Mouse (Mus musculus) heart, embryonic 15.5 days (tissue): ENCODE results near the gene AC131692.1. TPM values are rescaled to one million over a fixed set of nuclear protein-coding genes. Genes with fewer than 3 reads are reported as not detected.
"Not testable (repeated sequence)": the region's sequence is repeated elsewhere in the genome, so short reads cannot be mapped to it uniquely, and the experiment has no call there.

ENCODE experiments used
- ATAC-seq: fragments of 200-750 bp; cut with Nextera tagmentation; replicated peaks from 2 replicates; pipeline ENCODE4 v1.8.0; 2017; ENCODE audit warnings: low read depth, moderate TSS enrichment; ENCODE audit not compliant: insufficient number of reproducible peaks, insufficient read depth, low FRiP score
- H3K27ac ChIP-seq: fragments of 300-500 bp; sonication (generic); 2 replicates; pipeline ENCODE4 v1.5.1; 2015; ENCODE audit warnings: mild to moderate bottlenecking, inconsistent platforms
- H3K27me3 ChIP-seq: fragments of 300-500 bp; sonication (generic); 2 replicates; pipeline ENCODE4 v1.6.1; 2015; ENCODE audit warnings: inconsistent platforms
- H3K36me3 ChIP-seq: fragments of 300-500 bp; sonication (generic); 2 replicates; pipeline ENCODE4 v1.6.1; 2015; ENCODE audit warnings: mild to moderate bottlenecking, inconsistent platforms
- H3K4me1 ChIP-seq: fragments of 300-500 bp; sonication (generic); replicated peaks from 2 replicates; pipeline ENCODE4 v1.6.1; 2015; ENCODE audit warnings: inconsistent platforms
- H3K4me2 ChIP-seq: fragments of 300-500 bp; sonication (generic); 2 replicates; pipeline ENCODE4 v1.6.1; 2015; ENCODE audit warnings: inconsistent platforms, mild to moderate bottlenecking, moderate library complexity
- H3K4me3 ChIP-seq: fragments of 300-500 bp; sonication (generic); 2 replicates; pipeline ENCODE4 v1.5.1; 2015; ENCODE audit warnings: mild to moderate bottlenecking, inconsistent platforms
- H3K9ac ChIP-seq: fragments of 300-500 bp; sonication (generic); 2 replicates; pipeline ENCODE4 v1.6.1; 2015; ENCODE audit warnings: mild to moderate bottlenecking, inconsistent platforms
- H3K9me3 ChIP-seq: fragments of 300-500 bp; sonication (generic); replicated peaks from 2 replicates; pipeline ENCODE4 v1.6.1; 2016; ENCODE audit warnings: inconsistent platforms
- WGBS: fragments of 180-500 bp; shearing (Covaris S2); methylation state at CpG from one replicate; pipeline ENCODE4 v1.1.7; 2015; ENCODE audit warnings: mixed read lengths; 5-methylcytosine and 5-hydroxymethylcytosine counted together
- polyA plus RNA-seq: library from polyadenylated mRNA; unstranded; fragments of >200 nt; fragmentation: Nextera tagmentation; extraction: Ambion mirVana; gene quantifications from 2 replicates; pipeline ENCODE4 v1.2.1, GENCODE M21; 2015

AC131692.1 gene
- polyA plus RNA-seq, 1 experiment from 2014 or later: 0.20 TPM

DNA sequence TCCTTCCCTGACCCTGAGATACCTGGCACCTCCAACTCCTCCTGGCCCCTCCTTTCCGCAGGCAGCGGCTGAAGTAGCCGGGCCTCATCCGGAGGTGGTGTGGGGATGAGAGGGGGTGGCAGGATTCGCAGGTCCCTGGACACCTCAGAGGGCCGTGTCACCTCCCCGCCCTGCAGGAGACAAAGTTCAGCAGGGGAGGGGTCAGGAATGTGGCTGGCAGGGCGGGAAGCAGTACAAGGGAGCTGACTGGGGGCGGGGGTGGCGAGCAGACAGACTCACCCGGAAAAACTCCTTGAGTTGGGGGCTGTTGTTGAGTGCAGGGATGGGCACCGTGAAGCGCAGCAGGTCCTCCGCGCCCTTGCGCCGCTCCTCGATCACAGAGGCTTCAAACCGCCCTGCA is 27.5 kb downstream of the AC131692.1 start:
- no peak overlapping the region for H3K27ac ChIP-seq
- no peak overlapping the region for H3K4me2 ChIP-seq
- H3K36me3 ChIP-seq: 0 out of 2 replicates have a peak, but pooled peaks cover 3% of the 10 kb centered on the region
- no peak overlapping the region for H3K4me3 ChIP-seq
- 32% methylated on average over 19 of the region's 19 CpGs for WGBS
- H3K27me3 ChIP-seq: no peaks in the 10 kb centered on the region
- H3K9ac ChIP-seq: no peak overlapping the region
- no peaks in the 10 kb centered on the region for H3K9me3 ChIP-seq
- no peak for ATAC-seq
- peaks cover 15% of the 10 kb centered on the region for H3K4me1 ChIP-seq

DNA sequence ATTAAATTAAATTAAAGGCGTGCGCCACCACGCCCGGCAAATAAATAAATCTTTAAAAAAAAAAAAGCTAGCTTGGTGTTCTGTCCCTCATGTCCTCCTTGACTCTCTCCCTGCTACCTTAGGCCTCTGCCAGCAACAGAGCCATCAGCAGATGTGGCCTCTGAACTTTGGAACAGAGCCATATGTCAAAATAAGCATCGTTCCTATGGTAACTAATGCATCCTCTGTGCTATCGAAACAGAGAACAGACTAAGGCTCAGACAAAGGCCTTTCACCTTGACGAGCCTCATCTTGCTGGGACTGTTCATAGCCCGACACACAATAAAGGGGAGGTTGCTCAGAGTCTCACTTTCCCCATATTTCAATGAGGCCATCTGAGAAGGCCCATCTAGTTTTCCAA is 29.1 kb downstream of the AC131692.1 start:
- H3K9me3 ChIP-seq: no peaks in the 10 kb centered on the region
- no peak overlapping the region for H3K4me3 ChIP-seq
- H3K36me3 ChIP-seq: 0 out of 2 replicates have a peak, but pooled peaks cover 3% of the 10 kb centered on the region
- 80% methylated on average over 8 of the region's 8 CpGs for WGBS
- peaks cover 6% of the 10 kb centered on the region for H3K4me1 ChIP-seq
- no peak overlapping the region for H3K9ac ChIP-seq
- no peak for ATAC-seq
- H3K27me3 ChIP-seq: no peaks in the 10 kb centered on the region
- H3K27ac ChIP-seq: no peak overlapping the region
- no peak overlapping the region for H3K4me2 ChIP-seq

DNA sequence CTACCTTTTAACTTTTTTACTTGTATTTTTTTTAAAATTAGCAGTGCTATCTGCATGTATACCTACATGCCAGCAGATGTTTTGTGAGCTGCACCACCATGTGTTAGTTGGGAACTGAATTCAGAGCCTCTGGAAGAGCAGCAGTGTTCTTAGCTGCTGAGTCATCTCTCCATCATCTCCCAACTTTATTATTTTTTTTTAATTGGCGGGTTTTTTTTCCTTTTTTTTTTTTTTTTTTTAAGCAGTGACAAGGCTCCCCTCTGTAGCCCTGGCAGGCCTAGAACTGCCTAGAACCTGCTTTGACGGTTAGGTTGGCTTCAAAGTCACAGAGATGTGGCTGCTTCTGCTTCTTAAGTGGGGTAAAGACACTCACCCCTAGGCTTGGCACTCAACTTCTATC is 30.7 kb downstream of the AC131692.1 start:
- Histone ChIP-seq H3K27ac (no peak overlapping the region), H3K36me3 (0 out of 2 replicates have a peak, but pooled peaks cover 3% of the 10 kb centered on the region), H3K27me3 (no peaks in the 10 kb centered on the region), H3K4me3 (no peak overlapping the region), H3K4me2 (no peak overlapping the region), H3K9me3 (no peaks in the 10 kb centered on the region), H3K9ac (no peak overlapping the region), H3K4me1 (0 out of 2 replicates have a peak, but pooled peaks cover 2% of the 10 kb centered on the region)
- WGBS: 67% methylated on average over 2 of the region's 2 CpGs
- no peak for ATAC-seq

DNA sequence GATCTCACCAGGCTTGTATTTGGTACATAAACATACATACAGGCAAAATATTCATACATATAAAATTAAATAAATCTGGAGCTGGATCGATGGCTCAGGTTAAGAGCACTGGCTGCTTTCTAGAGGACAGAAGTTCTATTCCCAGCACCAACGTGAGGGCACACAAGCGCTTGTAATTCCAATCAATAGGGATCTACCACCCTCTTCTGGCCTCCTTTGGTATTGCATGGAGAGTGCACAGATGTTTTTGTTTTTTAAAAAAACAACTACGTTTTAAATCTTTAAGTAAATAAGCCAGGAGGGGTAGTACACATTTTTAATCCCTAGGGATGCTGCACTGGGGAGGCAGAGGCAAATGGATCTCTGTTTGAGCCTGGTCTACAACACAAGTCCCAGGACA is 32.1 kb downstream of the AC131692.1 start:
- Histone ChIP-seq H3K36me3 (no peaks in the 10 kb centered on the region), H3K9ac (no peak overlapping the region), H3K27ac (no peak overlapping the region), H3K4me2 (no peak overlapping the region), H3K9me3 (no peaks in the 10 kb centered on the region), H3K4me1 (0 out of 2 replicates have a peak, but pooled peaks cover 2% of the 10 kb centered on the region), H3K27me3 (no peaks in the 10 kb centered on the region), H3K4me3 (no peak overlapping the region)
- WGBS: 22% methylated on average over 4 of the region's 4 CpGs
- no peak for ATAC-seq

DNA sequence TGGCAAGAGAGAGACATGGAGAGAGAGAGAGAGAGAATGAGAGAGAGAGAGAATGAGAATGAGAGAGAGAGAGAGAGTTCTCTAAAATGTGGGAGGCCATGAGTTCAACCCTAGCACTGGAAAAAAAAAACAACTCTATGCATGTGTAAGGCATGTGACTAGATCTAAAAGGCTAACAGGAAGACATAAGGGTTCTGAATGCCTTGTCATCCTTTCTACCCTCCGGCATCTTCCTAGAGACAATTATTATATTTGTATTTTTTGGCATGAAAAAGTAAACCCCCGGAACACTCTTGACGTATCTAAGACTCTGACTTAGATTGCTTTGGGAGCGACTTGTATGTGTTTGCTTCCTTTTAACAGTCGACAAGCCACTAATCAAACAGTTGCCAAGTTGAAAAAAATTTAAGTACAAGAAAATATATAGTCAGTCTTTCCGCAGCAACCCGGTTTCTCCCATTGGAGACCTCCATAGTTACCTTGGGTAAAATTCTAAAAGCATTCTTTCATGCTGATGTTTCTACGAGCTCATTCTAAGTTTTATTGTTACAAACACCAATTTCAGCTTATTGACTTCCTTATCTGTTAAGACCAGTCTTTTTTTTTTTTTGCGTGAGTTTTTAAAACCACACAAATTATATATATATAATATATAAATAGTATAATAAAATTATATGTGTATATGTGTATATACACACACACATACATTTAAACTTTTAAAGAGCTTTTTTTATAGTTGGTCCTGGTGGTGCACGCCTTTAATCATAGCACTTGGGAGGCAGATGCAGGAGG is 32.8 kb downstream of the AC131692.1 start:
- 0 out of 2 replicates have a peak, but pooled peaks cover 2% of the 10 kb centered on the region for H3K4me1 ChIP-seq
- ATAC-seq: no peak
- H3K9me3 ChIP-seq: no peaks in the 10 kb centered on the region
- peak overlapping the region; percentile 80 for H3K9ac ChIP-seq
- peak overlapping the region; percentile 74 for H3K4me3 ChIP-seq
- H3K27ac ChIP-seq: peak overlapping the region; percentile 94
- WGBS: 72% methylated on average over 10 of the region's 10 CpGs
- H3K27me3 ChIP-seq: no peaks in the 10 kb centered on the region
- H3K36me3 ChIP-seq: no peaks in the 10 kb centered on the region
- peak overlapping the region; percentile 71 for H3K4me2 ChIP-seq

DNA sequence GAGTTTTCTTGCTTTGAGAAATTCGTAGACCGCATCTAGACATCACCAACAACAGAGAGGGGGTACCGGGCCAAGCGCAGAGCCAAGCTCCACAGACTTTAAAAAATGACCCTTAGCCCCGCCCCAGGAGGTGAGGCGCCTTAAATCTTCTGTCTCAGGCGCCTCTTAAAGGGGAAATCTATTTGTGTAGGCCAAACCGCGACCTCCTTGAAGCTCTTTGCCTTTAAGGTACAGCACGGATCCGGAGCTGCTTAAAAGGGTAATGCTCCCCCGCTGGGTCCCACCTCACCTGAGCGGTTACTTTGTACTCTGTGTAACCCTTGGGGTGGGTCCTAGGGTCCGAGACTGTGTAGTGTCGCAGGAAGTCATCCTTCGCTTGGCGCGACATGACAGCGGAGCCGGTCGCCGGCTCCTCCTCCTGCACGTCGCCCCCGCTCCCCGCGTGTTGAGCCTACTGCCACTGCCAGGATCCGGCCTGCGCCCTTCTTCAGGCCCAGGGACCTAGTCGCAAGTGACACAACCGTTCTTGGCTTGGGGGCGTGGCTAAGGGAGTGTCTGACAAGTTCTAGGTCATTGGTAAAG is 33.6 kb downstream of the AC131692.1 start, which contains the start of gene Snx15:
TSS of gene Snx15 (minus strand) at position 545 of the 582 bp plus-strand sequence.
- no peaks in the 10 kb centered on the region for H3K27me3 ChIP-seq
- peak within 1 kb of the TSS; percentile 71 for H3K4me2 ChIP-seq
- peak within 1 kb of the TSS; percentile 80 for H3K9ac ChIP-seq
- H3K27ac ChIP-seq: peak within 1 kb of the TSS; percentile 94
- H3K4me3 ChIP-seq: peak within 1 kb of the TSS; percentile 74
- no peaks in the 10 kb centered on the region for H3K36me3 ChIP-seq
- H3K9me3 ChIP-seq: no peaks in the 10 kb centered on the region
- under 1% methylated on average over 32 of the region's 32 CpGs for WGBS
- 0 out of 2 replicates have a peak, but pooled peaks cover 2% of the 10 kb centered on the region for H3K4me1 ChIP-seq
- ATAC-seq: peak; percentile 94

DNA sequence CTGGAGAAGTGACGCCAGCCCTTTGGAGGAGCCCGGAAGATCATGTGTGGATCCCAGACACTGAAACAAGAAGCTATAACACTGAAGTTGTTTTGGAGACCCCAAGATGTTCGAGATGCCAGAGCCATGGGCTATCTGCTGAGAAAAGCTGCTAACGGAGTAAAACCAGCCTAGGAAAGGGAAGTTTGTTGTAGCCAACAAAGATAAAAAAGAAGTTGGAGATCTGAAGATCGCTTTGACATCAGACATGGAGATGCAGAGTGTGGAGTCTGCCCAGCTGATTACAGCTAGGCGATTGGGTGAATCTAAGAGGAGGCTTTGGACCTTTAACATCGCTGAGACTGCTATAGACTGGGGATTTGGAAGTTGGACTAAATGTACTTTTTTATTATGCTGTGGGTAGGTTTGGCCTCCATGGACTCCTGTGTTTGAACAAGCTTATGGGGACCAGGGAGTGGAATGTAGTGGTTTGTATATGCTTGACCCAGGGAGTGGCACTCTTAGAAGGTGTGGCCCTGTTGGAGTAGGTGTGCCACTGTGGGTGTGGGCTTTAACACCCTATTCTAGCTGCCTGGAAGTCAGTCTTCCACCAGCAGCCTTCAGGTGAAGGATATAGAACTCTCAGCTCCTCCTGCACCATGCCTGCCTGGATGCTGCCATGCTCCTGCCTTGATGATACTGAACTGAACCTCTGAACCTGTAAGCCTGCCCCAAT is 36.4 kb downstream of the AC131692.1 start:
- H3K4me1 ChIP-seq, H3K4me2 ChIP-seq, H3K9ac ChIP-seq, H3K4me3 ChIP-seq, H3K9me3 ChIP-seq, H3K27me3 ChIP-seq, H3K36me3 ChIP-seq, ATAC-seq, H3K27ac ChIP-seq: not testable (repeated sequence)
- 66% methylated on average over 7 of the region's 7 CpGs for WGBS

DNA sequence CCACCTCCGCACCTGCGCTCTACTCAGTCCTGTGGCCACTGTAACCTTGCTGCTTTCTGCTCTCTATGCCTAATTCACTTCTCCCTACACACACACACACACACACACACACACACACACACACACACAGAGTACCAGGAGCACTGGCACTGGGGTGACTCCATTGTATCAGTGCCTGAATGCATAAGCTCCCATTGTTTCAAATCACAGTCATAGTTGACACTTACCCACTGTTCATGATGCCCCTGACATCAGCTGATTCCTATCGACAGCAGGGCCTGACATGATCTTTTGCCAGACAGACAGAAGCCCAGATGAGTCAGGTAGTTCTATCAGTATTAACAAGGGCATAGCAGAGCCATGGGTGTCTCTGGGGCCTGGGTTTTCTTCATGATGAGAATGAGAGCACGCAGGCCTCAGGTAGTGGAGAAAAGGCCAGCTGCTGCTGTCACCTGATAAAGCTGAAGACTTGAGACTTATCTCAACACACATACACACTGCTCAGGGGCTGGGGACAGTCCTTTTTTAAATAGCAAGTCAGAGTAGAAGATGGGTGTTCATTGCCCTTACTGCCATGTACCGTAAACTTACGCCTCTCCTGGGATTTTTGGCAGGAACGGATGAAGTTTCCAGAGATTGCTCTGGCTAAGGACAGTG is 38.1 kb downstream of the AC131692.1 start:
- ATAC-seq: no peak
- Histone ChIP-seq H3K9ac (no peak overlapping the region), H3K9me3 (no peaks in the 10 kb centered on the region), H3K27ac (no peak overlapping the region), H3K4me3 (no peak overlapping the region), H3K27me3 (no peaks in the 10 kb centered on the region), H3K4me1 (0 out of 2 replicates have a peak, but pooled peaks cover 2% of the 10 kb centered on the region), H3K4me2 (no peak overlapping the region), H3K36me3 (peaks cover 6% of the 10 kb centered on the region; the same call in 1 of the 2 replicates)
- WGBS: 80% methylated on average over 7 of the region's 7 CpGs

DNA sequence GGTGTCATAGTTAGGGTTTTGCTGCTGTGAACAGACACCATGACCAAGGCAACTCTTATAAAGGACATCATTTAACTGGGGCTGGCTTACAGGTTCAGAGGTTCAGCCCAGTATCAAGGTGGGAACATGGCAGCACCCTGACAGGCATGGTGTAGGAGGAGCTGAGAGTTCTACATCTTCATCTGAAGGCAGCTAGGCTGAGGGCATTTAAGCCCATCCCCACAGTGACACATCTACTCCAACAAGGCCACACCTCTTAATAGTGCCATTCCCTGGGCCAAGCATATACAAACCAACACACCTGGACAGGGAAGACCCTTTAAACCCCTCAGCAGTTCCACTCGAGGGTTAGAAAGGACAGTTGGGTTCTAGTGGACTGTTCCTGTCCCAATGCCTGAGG is 39.0 kb downstream of the AC131692.1 start:
- 15% methylated on average over 1 of the region's 1 CpGs for WGBS
- H3K4me3 ChIP-seq, H3K36me3 ChIP-seq, H3K9me3 ChIP-seq, ATAC-seq, H3K9ac ChIP-seq, H3K4me1 ChIP-seq, H3K27ac ChIP-seq, H3K4me2 ChIP-seq, H3K27me3 ChIP-seq: not testable (repeated sequence)

DNA sequence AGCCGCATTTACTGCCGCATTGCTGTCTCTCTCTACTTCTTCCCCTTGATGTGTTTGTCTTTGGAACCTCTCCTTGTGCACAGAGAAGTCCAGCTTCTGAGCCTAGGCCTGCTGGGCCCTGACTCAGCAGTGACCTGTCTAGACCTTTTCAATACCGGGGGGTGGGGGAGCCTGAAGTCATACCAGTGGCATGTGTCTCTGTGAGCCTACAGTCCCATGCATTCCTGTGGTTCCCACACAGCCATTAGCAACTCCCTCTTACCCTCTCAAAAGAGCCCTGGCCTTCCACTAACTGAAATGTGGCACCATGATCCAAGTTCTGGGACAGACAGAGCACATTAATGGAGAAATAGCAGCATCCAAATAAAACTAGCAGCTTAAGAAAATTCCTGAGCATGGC is 42.2 kb downstream of the AC131692.1 start:
- Histone ChIP-seq H3K4me1 (peaks cover 8% of the 10 kb centered on the region), H3K4me3 (no peak overlapping the region), H3K9me3 (no peaks in the 10 kb centered on the region), H3K4me2 (no peak overlapping the region), H3K27ac (no peak overlapping the region), H3K27me3 (no peaks in the 10 kb centered on the region), H3K36me3 (peaks cover 7% of the 10 kb centered on the region; the same call in 1 of the 2 replicates), H3K9ac (no peak overlapping the region)
- WGBS: 78% methylated on average over 3 of the region's 3 CpGs
- no peak for ATAC-seq

DNA sequence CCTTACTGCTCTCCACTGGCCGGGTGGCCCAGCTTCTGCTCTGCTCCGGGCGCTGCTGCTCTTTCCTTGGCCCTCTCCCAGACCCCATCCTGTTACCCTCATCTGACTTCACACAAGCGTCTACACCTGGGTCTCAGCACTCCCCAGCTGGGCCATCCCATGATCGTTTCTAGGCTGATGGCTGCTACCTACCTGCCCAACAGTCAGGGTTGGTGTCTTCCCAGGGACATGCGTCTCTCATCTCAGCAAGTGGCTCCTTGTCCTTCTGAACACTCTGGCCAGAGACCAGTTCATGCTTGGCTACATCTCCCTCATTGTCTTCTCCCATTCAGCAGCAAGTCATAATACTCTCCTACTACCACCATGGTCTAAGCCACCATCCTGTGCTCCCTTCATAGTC is 45.5 kb downstream of the AC131692.1 start:
- Histone ChIP-seq H3K4me3 (peak overlapping the region; percentile 70; the same call in 1 of the 2 replicates), H3K9ac (peak overlapping the region; percentile 84), H3K9me3 (no peaks in the 10 kb centered on the region), H3K4me2 (peak overlapping the region; percentile 94; the same call in 1 of the 2 replicates), H3K4me1 (peaks cover 12% of the 10 kb centered on the region), H3K27me3 (no peaks in the 10 kb centered on the region), H3K36me3 (0 out of 2 replicates have a peak, but pooled peaks cover 4% of the 10 kb centered on the region), H3K27ac (no peak overlapping the region)
- ATAC-seq: no peak
- WGBS: 90% methylated on average over 6 of the region's 6 CpGs
